Mouse (Mus musculus) erythroblast, embryonic 14.5 days (primary cell): ENCODE measurements around the gene Wdr27. TPM values are rescaled to one million over a fixed set of nuclear protein-coding genes. Genes with fewer than 3 reads are reported as not detected.
"Not testable (repeated sequence)": the region's sequence is repeated elsewhere in the genome, so short reads cannot be mapped to it uniquely, and the experiment has no call there.

ENCODE experiments used
- H3K27me3 ChIP-seq: 2 replicates; pipeline ENCODE4 v1.6.1; 2012; ENCODE audit warnings: inconsistent platforms; ENCODE audit not compliant: control insufficient read depth
- H3K36me3 ChIP-seq: 2 replicates; pipeline ENCODE4 v1.6.1; 2012; ENCODE audit warnings: mild to moderate bottlenecking, inconsistent platforms; ENCODE audit not compliant: control insufficient read depth
- H3K4me1 ChIP-seq: 2 replicates; pipeline ENCODE4 v1.6.1; 2012; ENCODE audit warnings: inconsistent platforms; ENCODE audit not compliant: control insufficient read depth
- H3K4me3 ChIP-seq: replicated peaks from 2 replicates; pipeline ENCODE3; 2012; ENCODE audit warnings: moderate library complexity, mild to moderate bottlenecking, inconsistent platforms
- H3K9me3 ChIP-seq: 2 replicates; pipeline ENCODE4 v1.6.1; 2012; ENCODE audit warnings: low read length, inconsistent platforms, mixed read lengths; ENCODE audit not compliant: control insufficient read depth
- GATA1 ChIP-seq: IDR thresholded peaks from 2 replicates; pipeline ENCODE4 v1.6.1; 2012; ENCODE audit warnings: low read length, inconsistent platforms, mixed read lengths
- TAL1 ChIP-seq: IDR thresholded peaks from 3 replicates; pipeline ENCODE4 v1.6.1; 2012; ENCODE audit warnings: low read length, inconsistent platforms, mixed read lengths
- polyA plus RNA-seq: library from polyadenylated mRNA; stranded (reverse); fragments of >175 nt; gene quantifications from 2 replicates; pipeline ENCODE4 v1.2.3, GENCODE M21; 2012

The Wdr27 gene
- polyA plus RNA-seq, 1 experiment: not detected

- no peak for TF ChIP-seq TAL1
- TF ChIP-seq GATA1: no peak
- Histone ChIP-seq H3K27me3 (no peaks in the 10 kb centered on the region), H3K9me3 (no peaks in the 10 kb centered on the region), H3K36me3 (no peaks in the 10 kb centered on the region), H3K4me1 (no peaks in the 10 kb centered on the region), H3K4me3 (no peak overlapping the region)
Observed at GRCm38 (mm10) chr17:14909331-14909730, 33.6 kb downstream of the Wdr27 start.

- H3K4me3 ChIP-seq: no peak overlapping the region
- H3K4me1 ChIP-seq: no peaks in the 10 kb centered on the region
- no peaks in the 10 kb centered on the region for H3K27me3 ChIP-seq
- H3K36me3 ChIP-seq: no peaks in the 10 kb centered on the region
- TF ChIP-seq GATA1: no peak
- TF ChIP-seq TAL1: no peak
- H3K9me3 ChIP-seq: no peaks in the 10 kb centered on the region
Observed at GRCm38 (mm10) chr17:14907136-14907535, 35.8 kb downstream of the Wdr27 start.

- Histone ChIP-seq H3K4me3 (no peak overlapping the region), H3K27me3 (no peaks in the 10 kb centered on the region), H3K4me1 (no peaks in the 10 kb centered on the region), H3K9me3 (no peaks in the 10 kb centered on the region), H3K36me3 (no peaks in the 10 kb centered on the region)
- no peak for TF ChIP-seq TAL1
- no peak for TF ChIP-seq GATA1
Observed at GRCm38 (mm10) chr17:14906611-14907010, 36.3 kb downstream of the Wdr27 start.

- Histone ChIP-seq H3K9me3 (no peaks in the 10 kb centered on the region), H3K36me3 (no peaks in the 10 kb centered on the region), H3K27me3 (no peaks in the 10 kb centered on the region), H3K4me1 (no peaks in the 10 kb centered on the region), H3K4me3 (no peak overlapping the region)
- TF ChIP-seq TAL1 (no peak), GATA1 (no peak)
Observed at GRCm38 (mm10) chr17:14904637-14905265, 38.2 kb downstream of the Wdr27 start.

DNA sequence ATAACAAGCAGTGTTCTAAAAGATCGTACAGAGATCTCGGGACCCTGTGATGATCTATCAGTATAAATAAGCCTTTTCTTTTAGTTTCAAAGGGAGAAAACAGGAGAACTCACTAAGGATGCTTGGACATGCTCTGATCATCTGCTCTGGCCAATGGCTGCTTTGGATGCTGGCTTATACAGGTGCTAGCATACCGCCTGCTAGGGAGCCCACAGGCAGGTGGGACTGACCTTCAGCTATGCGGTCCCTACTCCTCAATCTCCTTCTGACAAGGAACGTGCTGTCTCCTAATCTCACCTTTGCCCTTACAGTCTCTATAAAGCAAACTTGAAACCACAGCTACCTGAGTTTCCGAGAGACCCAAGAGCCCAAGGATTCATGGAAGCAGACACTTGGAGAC, 38.8 kb downstream of the Wdr27 start:
- Histone ChIP-seq H3K4me3 (no peak overlapping the region), H3K9me3 (no peaks in the 10 kb centered on the region), H3K4me1 (no peaks in the 10 kb centered on the region), H3K27me3 (no peaks in the 10 kb centered on the region), H3K36me3 (no peaks in the 10 kb centered on the region)
- TF ChIP-seq TAL1: no peak
- no peak for TF ChIP-seq GATA1

DNA sequence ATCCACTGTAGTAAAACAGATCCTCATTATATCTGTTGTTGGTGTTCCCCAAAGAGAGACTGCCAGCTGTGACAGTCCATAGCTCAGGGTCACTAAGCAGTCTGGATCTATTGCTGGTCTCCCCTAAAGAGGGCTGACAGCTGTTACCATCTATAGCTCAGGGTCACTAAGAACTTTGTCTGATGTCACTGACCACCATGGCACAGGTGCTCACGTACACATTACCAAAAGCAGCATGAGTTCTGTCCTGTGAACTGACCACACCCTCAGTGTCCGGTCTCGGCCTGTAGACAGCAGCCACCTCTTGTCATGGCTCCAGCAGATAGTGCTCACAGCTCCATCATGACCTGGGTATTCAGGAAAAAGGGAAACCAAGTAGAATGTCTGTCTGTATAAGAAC, 39.7 kb downstream of the Wdr27 start:
- no peaks in the 10 kb centered on the region for H3K9me3 ChIP-seq
- H3K36me3 ChIP-seq: no peaks in the 10 kb centered on the region
- TF ChIP-seq GATA1 (no peak), TAL1 (no peak)
- H3K4me1 ChIP-seq: no peaks in the 10 kb centered on the region
- no peak overlapping the region for H3K4me3 ChIP-seq
- no peaks in the 10 kb centered on the region for H3K27me3 ChIP-seq

GRCm38 (mm10) chr17:14898972-14899371, 44.0 kb downstream of the Wdr27 start:
- Histone ChIP-seq H3K4me3 (no peak overlapping the region), H3K27me3 (no peaks in the 10 kb centered on the region), H3K9me3 (no peaks in the 10 kb centered on the region), H3K4me1 (no peaks in the 10 kb centered on the region), H3K36me3 (no peaks in the 10 kb centered on the region)
- TF ChIP-seq GATA1 (no peak), TAL1 (no peak)

DNA sequence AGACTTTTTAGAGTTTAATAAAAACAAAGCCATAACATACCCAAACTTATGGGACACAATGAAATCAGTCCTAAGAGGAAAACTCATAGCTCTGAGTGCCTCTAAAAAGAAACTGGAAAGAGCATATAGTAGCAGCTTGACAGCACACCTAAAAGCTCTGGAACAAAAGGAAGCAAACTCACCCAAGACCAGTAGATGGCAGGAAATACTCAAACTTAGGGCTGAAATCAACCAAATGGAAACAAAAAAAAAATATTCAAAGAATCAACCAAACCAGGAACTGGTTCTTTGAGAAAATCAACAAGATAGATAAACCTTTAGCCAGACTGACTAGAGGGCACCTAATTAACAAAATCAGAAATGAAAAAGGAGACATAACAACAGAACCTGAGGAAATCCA, 47.9 kb downstream of the Wdr27 start:
- not testable (repeated sequence) for H3K4me1 ChIP-seq, H3K4me3 ChIP-seq, H3K36me3 ChIP-seq, H3K9me3 ChIP-seq, H3K27me3 ChIP-seq

GRCm38 (mm10) chr17:14886933-14887332, 56.0 kb downstream of the Wdr27 start:
- H3K9me3 ChIP-seq: no peaks in the 10 kb centered on the region
- no peaks in the 10 kb centered on the region for H3K4me1 ChIP-seq
- H3K4me3 ChIP-seq: no peak overlapping the region
- no peaks in the 10 kb centered on the region; the same call in 1 of the 2 replicates for H3K27me3 ChIP-seq
- TF ChIP-seq GATA1: no peak
- no peaks in the 10 kb centered on the region for H3K36me3 ChIP-seq

DNA sequence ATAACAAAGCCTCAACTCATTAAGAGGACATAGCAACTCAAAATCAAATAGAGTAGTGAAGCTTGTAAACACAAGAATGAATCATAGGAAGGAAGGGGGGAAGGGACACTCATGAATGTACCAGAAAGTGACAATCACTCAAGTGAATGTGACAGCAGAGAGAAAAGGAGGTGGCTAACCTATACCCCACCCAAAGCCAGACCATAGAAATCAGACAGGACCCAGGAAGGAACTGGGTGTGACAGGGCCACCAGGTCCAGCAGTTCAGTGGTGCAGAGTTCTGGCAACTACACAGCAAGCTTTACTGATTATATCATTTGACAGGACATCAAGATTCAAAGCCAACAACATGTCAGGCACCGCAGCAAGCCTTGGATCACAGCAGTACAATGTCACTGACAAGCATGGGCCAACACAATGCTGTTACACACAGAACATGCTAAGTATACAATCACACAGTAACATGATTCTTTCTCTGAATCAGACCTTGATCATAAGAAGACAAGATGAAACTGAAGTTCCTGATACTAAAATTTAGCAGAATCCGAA, 68.2 kb downstream of the Wdr27 start:
- TF ChIP-seq TAL1 (no peak), GATA1 (no peak)
- Histone ChIP-seq H3K27me3 (no peaks in the 10 kb centered on the region), H3K36me3 (no peaks in the 10 kb centered on the region), H3K9me3 (peaks cover 3% of the 10 kb centered on the region; the same call in 1 of the 2 replicates), H3K4me1 (no peaks in the 10 kb centered on the region), H3K4me3 (no peak overlapping the region)
